Mouse (Mus musculus) lung, postnatal 0 days (tissue): ENCODE measurements around the gene Ifi27.

Experiments
- CTCF ChIP-seq: IDR thresholded peaks from 2 replicates; pipeline ENCODE4 v1.5.1; 2016; ENCODE audit warnings: antibody characterized with exemption, mild to moderate bottlenecking
- EP300 ChIP-seq: IDR thresholded peaks from 2 replicates; pipeline ENCODE4 v1.6.1; 2016; ENCODE audit warnings: antibody characterized with exemption, mild to moderate bottlenecking, control low read depth

DNA sequence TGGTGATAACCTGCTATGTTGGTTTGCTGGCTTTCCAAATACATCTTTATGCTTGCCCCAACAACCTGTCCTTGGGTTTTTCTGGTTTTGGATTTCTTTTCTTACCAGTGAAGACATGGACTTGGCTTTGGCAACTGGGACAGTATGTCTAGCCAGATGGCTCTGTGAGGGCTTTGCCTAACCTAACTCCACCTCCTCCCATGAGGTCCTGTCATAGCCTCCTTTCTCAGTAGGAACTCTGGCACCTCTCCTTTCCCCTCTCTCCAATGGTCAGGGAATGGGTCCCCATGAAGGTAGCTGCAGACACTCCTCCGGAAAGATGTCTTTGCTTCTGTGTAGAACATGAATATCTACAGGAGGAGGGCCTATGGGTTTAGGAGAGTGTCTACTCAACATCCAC lies 52.7 kb downstream of the Ifi27 start:
- TF ChIP-seq EP300 (no peak), CTCF (no peak)
